Mouse (Mus musculus) lung, embryonic 14.5 days (tissue): ENCODE results near the gene Obsl1. TPM values are rescaled to one million over a fixed set of nuclear protein-coding genes. Genes with fewer than 3 reads are reported as not detected.

Source experiments
- ATAC-seq: fragments of 200-750 bp; cut with Nextera tagmentation; 2 replicates; pipeline ENCODE4 v1.8.0; 2017; ENCODE audit warnings: mild to moderate bottlenecking, moderate TSS enrichment, moderate library complexity; ENCODE audit not compliant: insufficient read depth
- DNase-seq: peaks from one replicate; pipeline ENCODE4 v3.0.0-alpha.2; 2015
- H3K27ac ChIP-seq: fragments of 300-500 bp; sonication (generic); 2 replicates; pipeline ENCODE4 v1.5.1; 2014; ENCODE audit warnings: low read depth, mild to moderate bottlenecking, moderate library complexity
- H3K27me3 ChIP-seq: fragments of 300-500 bp; sonication (generic); 2 replicates; pipeline ENCODE4 v1.6.1; 2014; ENCODE audit warnings: low read length, control low read depth; ENCODE audit not compliant: insufficient read depth
- H3K36me3 ChIP-seq: fragments of 300-500 bp; sonication (generic); 2 replicates; pipeline ENCODE4 v1.6.1; 2014; ENCODE audit warnings: control low read depth; ENCODE audit not compliant: insufficient read depth
- H3K4me1 ChIP-seq: fragments of 300-500 bp; sonication (generic); 2 replicates; pipeline ENCODE4 v1.6.1; 2014; ENCODE audit warnings: antibody characterized with exemption, control low read depth; ENCODE audit not compliant: insufficient read depth
- H3K4me2 ChIP-seq: fragments of 300-500 bp; sonication (generic); 2 replicates; pipeline ENCODE4 v1.6.1; 2014; ENCODE audit warnings: mild to moderate bottlenecking
- H3K4me3 ChIP-seq: fragments of 300-500 bp; sonication (generic); 2 replicates; pipeline ENCODE4 v1.5.1; 2014; ENCODE audit warnings: low read depth, low read length
- H3K9ac ChIP-seq: fragments of 300-500 bp; sonication (generic); 2 replicates; pipeline ENCODE4 v1.6.1; 2014
- H3K9me3 ChIP-seq: fragments of 300-500 bp; sonication (generic); 2 replicates; pipeline ENCODE4 v1.6.1; 2016; ENCODE audit warnings: low read depth, low read length, control low read depth
- CTCF ChIP-seq: IDR thresholded peaks from 2 replicates; pipeline ENCODE4 v1.5.1; 2016; ENCODE audit warnings: antibody characterized with exemption, low read depth
- WGBS: fragments of 180-500 bp; shearing (Covaris S2); extraction: QIAGEN DNeasy Blood & Tissue Kit; methylation state at CpG from one replicate; pipeline ENCODE4 v1.1.7; 2014; 5-methylcytosine and 5-hydroxymethylcytosine counted together
- polyA plus RNA-seq: library from polyadenylated mRNA; unstranded; fragments of >200 nt; fragmentation: Nextera tagmentation; extraction: Ambion mirVana; gene quantifications from 2 replicates; pipeline ENCODE4 v1.2.1, GENCODE M21; 2014

The Obsl1 gene
- polyA plus RNA-seq, 1 experiment from 2014 or later: 93.3 TPM

DNA sequence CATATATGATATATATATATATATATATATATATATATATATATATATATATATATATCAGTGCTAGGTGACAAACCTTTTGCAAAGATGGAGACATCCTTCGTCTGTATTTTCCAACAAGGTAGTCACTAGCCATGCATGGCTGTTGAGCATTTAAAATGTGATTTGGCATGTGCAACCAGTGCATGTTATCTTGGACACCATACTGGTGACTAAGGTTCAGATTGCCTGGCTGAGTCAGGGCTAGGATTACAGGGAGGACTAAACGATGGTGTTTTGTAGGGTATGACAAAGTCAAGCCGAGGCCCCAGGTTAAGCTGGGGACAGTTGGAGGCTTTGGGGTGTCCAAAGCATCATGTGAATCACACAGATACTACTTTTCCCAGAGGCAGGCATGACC, 50.8 kb downstream of the Obsl1 start:
- no peak for TF ChIP-seq CTCF
- H3K36me3 ChIP-seq: no peaks in the 10 kb centered on the region
- no peaks in the 10 kb centered on the region for H3K9me3 ChIP-seq
- peaks cover 14% of the 10 kb centered on the region for H3K4me1 ChIP-seq
- ATAC-seq (no peak), DNase-seq (no peak)
- no peak overlapping the region for H3K27ac ChIP-seq
- H3K9ac ChIP-seq: no peak overlapping the region
- H3K4me2 ChIP-seq: no peak overlapping the region
- no peak overlapping the region for H3K4me3 ChIP-seq
- peaks cover 45% of the 10 kb centered on the region for H3K27me3 ChIP-seq
- 71% methylated on average over 3 of the region's 3 CpGs for WGBS

DNA sequence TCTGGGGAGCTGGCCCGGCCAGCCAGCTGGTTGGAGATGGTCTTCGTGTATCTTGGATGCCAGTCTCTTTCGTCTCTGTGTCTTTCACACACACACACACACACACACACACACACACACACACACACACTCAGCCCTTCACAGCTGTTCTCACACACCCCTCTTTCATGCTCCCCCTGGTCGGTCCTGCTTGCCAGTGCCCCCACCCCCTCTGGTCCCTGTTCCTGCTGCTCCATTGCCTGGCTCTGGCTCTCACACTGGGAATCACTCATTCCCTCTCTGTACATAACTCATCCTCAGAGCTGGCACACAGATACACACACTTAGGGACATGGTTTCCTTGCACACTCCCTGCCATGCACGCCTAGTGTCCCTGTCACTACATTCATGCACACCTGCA, 54.4 kb downstream of the Obsl1 start:
- WGBS: 56% methylated on average over 5 of the region's 5 CpGs
- no peak overlapping the region for H3K27ac ChIP-seq
- H3K9ac ChIP-seq: no peak overlapping the region
- H3K36me3 ChIP-seq: no peaks in the 10 kb centered on the region
- TF ChIP-seq CTCF: no peak
- ATAC-seq (no peak), DNase-seq (no peak)
- H3K4me1 ChIP-seq: peaks cover 27% of the 10 kb centered on the region
- peaks cover 65% of the 10 kb centered on the region for H3K27me3 ChIP-seq
- H3K4me3 ChIP-seq: no peak overlapping the region
- H3K4me2 ChIP-seq: no peak overlapping the region
- no peaks in the 10 kb centered on the region for H3K9me3 ChIP-seq

DNA sequence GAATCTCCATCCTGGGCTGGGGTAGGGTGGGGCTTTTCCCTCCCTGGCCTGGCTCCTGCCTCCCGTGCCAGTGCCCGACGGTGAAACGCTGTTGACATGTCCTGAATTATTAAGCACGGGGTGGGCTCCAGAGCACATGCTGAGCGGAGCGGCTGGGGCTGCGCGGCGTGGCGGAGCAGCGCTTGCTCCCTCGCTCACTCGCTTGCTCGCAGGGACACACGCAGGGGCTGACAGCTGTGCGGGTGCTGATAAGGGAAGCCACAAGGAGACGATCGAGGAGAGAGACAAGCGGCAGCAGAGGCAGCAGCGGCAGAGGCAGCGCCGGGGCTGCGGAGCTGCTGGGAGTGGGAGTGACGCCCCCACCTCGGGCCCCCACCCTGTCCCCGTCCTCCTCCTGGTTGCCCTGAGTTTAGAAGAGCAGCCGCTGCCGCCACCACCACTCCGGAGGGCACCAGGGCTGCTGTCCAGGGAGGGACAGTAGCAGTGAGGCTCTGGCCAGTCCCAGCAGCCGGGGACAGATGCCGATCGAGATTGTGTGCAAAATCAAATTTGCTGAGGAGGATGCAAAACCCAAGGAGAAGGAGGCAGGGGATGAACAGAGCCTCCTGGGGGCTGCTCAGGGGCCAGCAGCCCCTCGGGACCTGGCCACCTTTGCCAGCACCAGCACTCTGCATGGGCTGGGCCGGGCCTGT, 55.8 kb downstream of the Obsl1 start, which contains the start of gene Asic4:
TSS of gene Asic4 (plus strand) at position 123 of the 692 bp plus-strand sequence.
- no peak for ATAC-seq
- H3K36me3 ChIP-seq: no peaks in the 10 kb centered on the region
- peaks cover 34% of the 10 kb centered on the region for H3K4me1 ChIP-seq
- peak within 1 kb of the TSS; percentile 28 for H3K4me3 ChIP-seq
- no peak within 1 kb of the TSS for H3K27ac ChIP-seq
- peak within 1 kb of the TSS; percentile 61 for H3K4me2 ChIP-seq
- H3K9me3 ChIP-seq: no peaks in the 10 kb centered on the region
- H3K9ac ChIP-seq: peak within 1 kb of the TSS; percentile 13; the same call in 1 of the 2 replicates
- WGBS: under 1% methylated on average over 34 of the region's 35 CpGs
- DNase-seq: peak; percentile 64
- H3K27me3 ChIP-seq: peaks cover 66% of the 10 kb centered on the region
- TF ChIP-seq CTCF: no peak

DNA sequence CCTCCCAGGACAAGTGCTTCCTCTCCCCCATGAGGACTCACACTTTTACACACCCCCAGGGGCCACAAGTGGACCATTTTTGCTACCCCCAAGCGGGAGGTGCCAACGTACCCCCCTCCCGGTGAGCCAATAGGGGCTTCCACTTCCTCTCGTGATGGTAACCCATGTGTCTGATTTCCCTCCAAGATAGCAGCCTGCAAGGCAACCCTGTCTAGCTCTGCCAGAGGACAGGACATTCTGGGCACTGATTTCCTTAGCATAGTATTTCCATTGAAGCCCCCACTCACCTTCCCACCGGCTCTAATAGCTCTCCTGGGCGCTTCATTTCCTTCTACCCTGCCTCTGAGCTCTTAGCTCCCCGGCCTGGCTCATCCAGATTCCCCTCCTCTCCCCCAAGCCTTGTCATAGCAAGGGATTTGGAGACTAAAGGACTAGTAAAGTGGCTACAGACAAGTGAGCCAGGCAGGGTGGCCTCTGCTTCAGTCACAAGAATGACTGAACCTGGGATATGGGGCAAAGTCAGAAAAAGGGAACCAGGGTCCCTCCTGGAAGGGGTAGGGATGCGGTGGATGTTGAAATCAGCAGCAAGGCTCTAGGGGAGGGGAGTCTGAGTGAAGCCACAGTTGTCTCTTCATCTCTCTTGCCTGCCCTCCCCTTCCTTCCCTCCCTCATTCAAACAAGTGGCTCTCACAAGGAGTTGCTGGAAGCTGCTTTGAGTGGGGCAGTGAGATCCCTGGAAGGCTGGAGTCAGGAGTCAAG, 56.7 kb downstream of the Obsl1 start:
- DNase-seq (no peak), ATAC-seq (no peak)
- Histone ChIP-seq H3K9ac (0 out of 2 replicates have a peak overlapping the region, but pooled peaks have one; percentile 13), H3K4me3 (peak overlapping the region; percentile 28; the same call in 1 of the 2 replicates), H3K9me3 (no peaks in the 10 kb centered on the region), H3K4me1 (peaks cover 39% of the 10 kb centered on the region), H3K36me3 (no peaks in the 10 kb centered on the region), H3K4me2 (peak overlapping the region; percentile 61), H3K27me3 (peaks cover 73% of the 10 kb centered on the region), H3K27ac (no peak overlapping the region)
- 10% methylated on average over 8 of the region's 8 CpGs for WGBS
- no peak for TF ChIP-seq CTCF

DNA sequence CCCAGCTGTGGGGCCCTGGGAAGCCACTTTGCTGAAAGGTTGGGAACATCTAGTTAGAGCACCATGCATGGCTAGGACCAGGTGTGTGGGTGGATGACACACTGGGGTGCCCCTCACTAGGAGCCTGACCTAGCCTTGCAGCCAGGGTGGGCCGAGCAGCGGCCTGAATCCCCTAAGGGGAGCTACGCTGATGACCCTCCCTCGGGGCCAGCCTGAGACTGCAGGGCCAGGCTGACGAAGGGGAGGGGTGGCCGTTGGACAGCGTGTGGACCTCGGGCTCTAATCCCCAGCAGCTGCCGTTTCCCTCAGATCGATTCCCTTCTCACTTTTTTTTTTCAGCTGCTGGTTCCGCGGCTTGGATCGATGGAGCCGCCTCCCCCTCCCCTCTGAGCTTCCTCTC, 57.3 kb downstream of the Obsl1 start:
- no peak overlapping the region for H3K9ac ChIP-seq
- WGBS: 5% methylated on average over 14 of the region's 14 CpGs
- ATAC-seq (no peak), DNase-seq (no peak)
- peaks cover 39% of the 10 kb centered on the region for H3K4me1 ChIP-seq
- no peak overlapping the region for H3K27ac ChIP-seq
- no peak overlapping the region for H3K4me2 ChIP-seq
- TF ChIP-seq CTCF: no peak
- no peaks in the 10 kb centered on the region for H3K36me3 ChIP-seq
- peaks cover 75% of the 10 kb centered on the region for H3K27me3 ChIP-seq
- H3K9me3 ChIP-seq: no peaks in the 10 kb centered on the region
- H3K4me3 ChIP-seq: no peak overlapping the region

DNA sequence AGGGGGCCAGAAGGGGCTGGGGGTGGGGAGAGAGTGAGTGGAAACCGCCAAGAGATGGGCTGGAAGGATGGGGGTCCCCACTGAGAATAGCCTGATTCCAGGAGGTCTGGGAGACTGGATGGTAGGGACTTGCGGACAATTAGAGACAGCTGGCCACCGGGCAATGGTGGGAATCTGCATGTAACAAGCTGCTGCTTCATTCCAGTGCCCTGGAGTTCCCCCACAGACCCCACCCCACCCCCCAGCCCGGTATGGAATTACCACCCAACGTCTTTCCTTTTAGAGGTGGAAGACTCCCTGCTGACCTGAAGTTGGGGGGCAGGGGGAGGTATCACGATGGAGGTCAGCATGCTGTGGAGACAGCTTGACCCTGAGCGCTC, 58.2 kb downstream of the Obsl1 start:
- Histone ChIP-seq H3K9me3 (no peaks in the 10 kb centered on the region), H3K27me3 (peaks cover 75% of the 10 kb centered on the region), H3K9ac (no peak overlapping the region), H3K27ac (0 out of 2 replicates have a peak overlapping the region, but pooled peaks have one; percentile 12), H3K4me3 (no peak overlapping the region), H3K4me1 (peaks cover 39% of the 10 kb centered on the region), H3K4me2 (peak overlapping the region; percentile 44; the same call in 1 of the 2 replicates), H3K36me3 (0 out of 2 replicates have a peak, but pooled peaks cover 1% of the 10 kb centered on the region)
- 3% methylated on average over 7 of the region's 7 CpGs for WGBS
- ATAC-seq (no peak), DNase-seq (no peak)
- TF ChIP-seq CTCF: no peak
